Mouse (Mus musculus) forebrain, embryonic 10.5 days (tissue): ENCODE results near the gene Il12rb2. TPM values are rescaled to one million over a fixed set of nuclear protein-coding genes. Genes with fewer than 3 reads are reported as not detected.
A peak's percentile ranks its signal among the peaks of the same experiment; 100 is the strongest.

Source experiments
- DNase-seq: peaks from one replicate; pipeline ENCODE4 v3.0.0-alpha.2; 2017; ENCODE audit warnings: low spot score; ENCODE audit errors: extremely low spot score
- H3K27ac ChIP-seq: fragments of 300-500 bp; sonication (generic); 2 replicates; pipeline ENCODE4 v1.5.1; 2016; ENCODE audit warnings: mild to moderate bottlenecking
- H3K27me3 ChIP-seq: fragments of 300-500 bp; sonication (generic); 2 replicates; pipeline ENCODE4 v1.6.1; 2016; ENCODE audit warnings: mild to moderate bottlenecking; ENCODE audit not compliant: poor library complexity, severe bottlenecking
- H3K36me3 ChIP-seq: fragments of 300-500 bp; sonication (generic); replicated peaks from 2 replicates; pipeline ENCODE4 v1.6.1; 2016; ENCODE audit warnings: mild to moderate bottlenecking, moderate library complexity
- H3K4me1 ChIP-seq: fragments of 300-500 bp; sonication (generic); 2 replicates; pipeline ENCODE4 v1.6.1; 2016
- H3K4me3 ChIP-seq: fragments of 300-500 bp; sonication (generic); 2 replicates; pipeline ENCODE4 v1.5.1; 2016; ENCODE audit warnings: mild to moderate bottlenecking, moderate library complexity
- H3K9me3 ChIP-seq: fragments of 300-500 bp; sonication (generic); 2 replicates; pipeline ENCODE4 v1.6.1; 2016; ENCODE audit warnings: mild to moderate bottlenecking, moderate library complexity
- WGBS: fragments of 180-500 bp; shearing (Covaris S2); methylation state at CpG from one replicate; pipeline ENCODE4 v1.1.7; 2016; 5-methylcytosine and 5-hydroxymethylcytosine counted together
- polyA plus RNA-seq: library from polyadenylated mRNA; unstranded; fragments of >200 nt; fragmentation: Nextera tagmentation; extraction: Ambion mirVana; gene quantifications from 2 replicates; pipeline ENCODE4 v1.2.1, GENCODE M21; 2016

Il12rb2 gene
- 0.07 TPM in 1 of 2 replicates, not detected in the other for polyA plus RNA-seq

DNA sequence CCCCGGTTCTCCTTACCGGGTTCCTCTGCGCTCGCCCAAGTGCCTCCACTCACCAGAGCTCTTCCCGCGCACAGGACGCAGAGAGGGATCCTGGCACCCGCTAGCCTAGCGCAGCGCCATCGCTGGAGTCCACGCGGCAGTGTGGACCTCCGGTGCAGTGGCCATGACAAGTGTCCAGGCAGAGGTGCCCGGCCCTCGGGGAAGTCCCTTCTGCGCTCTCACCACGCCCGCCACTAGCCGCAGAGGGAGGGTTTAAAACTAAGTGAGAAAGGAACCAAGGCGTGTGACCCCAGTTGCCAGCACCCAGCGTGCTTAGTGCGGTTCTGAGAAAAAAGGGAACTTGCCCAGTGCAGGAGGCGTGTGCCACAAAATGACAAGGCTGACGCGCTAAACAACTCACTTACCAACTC is at the start of gene Il12rb2:
Gene Il12rb2 (minus strand): TSS at position 207 of the 410 bp plus-strand sequence.
- Histone ChIP-seq H3K4me3 (peak within 1 kb of the TSS; percentile 53), H3K27me3 (peaks cover 24% of the 10 kb centered on the region), H3K36me3 (no peaks in the 10 kb centered on the region), H3K9me3 (no peaks in the 10 kb centered on the region), H3K4me1 (peaks cover 10% of the 10 kb centered on the region), H3K27ac (no peak within 1 kb of the TSS)
- peak; percentile 15 for DNase-seq
- WGBS, result 2% methylated on average over 26 of the region's 26 CpGs

DNA sequence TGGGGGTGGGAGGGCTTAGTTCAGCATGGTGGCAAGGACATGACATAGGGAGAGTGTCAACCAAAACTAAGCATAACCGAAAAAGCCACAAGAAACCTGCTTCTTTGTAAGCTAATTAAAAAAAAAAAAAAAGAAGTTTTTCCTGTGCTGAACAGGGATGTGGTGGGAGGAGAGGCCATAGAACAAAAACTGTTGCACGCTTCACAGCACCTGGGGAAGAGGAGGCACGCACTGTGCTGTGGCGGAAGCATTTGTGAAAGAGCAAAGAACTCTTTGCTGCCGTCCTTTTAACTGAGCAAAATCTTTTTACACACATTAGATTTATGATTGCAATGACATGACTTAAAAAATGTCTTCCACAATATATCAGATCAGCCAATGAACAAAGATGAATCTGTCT is 45.8 kb upstream of the Il12rb2 start:
- H3K9me3 ChIP-seq, result no peaks in the 10 kb centered on the region
- H3K4me1 ChIP-seq, result no peaks in the 10 kb centered on the region
- H3K36me3 ChIP-seq, result no peaks in the 10 kb centered on the region
- DNase-seq, result no peak
- 73% methylated on average over 5 of the region's 5 CpGs for WGBS
- no peaks in the 10 kb centered on the region for H3K27me3 ChIP-seq
- no peak overlapping the region for H3K4me3 ChIP-seq
- no peak overlapping the region for H3K27ac ChIP-seq

DNA sequence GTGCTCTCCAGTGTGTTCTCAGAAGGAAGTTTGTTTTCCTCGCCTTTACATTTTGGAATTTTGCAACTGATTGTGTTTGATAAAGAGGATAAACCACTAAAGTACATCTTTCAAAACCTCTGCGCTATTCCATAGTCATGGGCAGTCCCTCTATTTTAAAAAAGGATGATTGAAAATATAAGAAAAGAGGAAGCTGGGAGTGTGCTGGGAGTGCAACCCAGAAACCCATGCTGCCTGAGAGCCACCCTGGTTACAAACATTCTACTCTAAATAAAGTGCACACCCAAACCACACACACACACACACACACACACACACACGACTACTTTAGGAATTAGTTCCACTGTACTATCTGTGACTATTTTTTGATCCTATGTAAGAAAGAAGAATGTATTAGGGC is 40.6 kb upstream of the Il12rb2 start:
- H3K4me1 ChIP-seq, result no peaks in the 10 kb centered on the region
- no peaks in the 10 kb centered on the region for H3K27me3 ChIP-seq
- H3K9me3 ChIP-seq, result no peaks in the 10 kb centered on the region
- no peak overlapping the region for H3K27ac ChIP-seq
- no peak overlapping the region for H3K4me3 ChIP-seq
- no peaks in the 10 kb centered on the region for H3K36me3 ChIP-seq
- no peak for DNase-seq
- WGBS, result 88% methylated on average over 3 of the region's 3 CpGs

DNA sequence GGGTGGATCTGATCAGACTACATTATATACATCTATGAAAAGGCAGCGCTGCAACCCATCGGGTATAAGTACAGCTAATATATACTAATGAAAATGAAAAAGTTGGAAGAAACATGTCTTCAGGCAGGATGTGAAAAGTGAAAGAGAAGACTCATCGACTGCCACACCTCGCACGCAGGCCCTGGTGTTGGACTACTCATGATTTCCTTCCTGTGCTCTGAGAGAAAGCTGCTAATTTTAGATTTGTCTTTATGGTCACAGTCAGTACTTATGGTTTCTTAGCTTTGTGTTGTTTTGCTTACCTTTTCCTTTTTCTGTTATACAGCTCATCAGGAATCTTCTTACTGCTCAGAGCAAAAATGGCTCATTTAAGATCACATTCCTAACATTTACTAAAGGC is 39.3 kb upstream of the Il12rb2 start:
- H3K27ac ChIP-seq, result no peak overlapping the region
- DNase-seq, result no peak
- no peaks in the 10 kb centered on the region for H3K36me3 ChIP-seq
- WGBS, result 95% methylated on average over 5 of the region's 5 CpGs
- H3K4me3 ChIP-seq, result no peak overlapping the region
- no peaks in the 10 kb centered on the region for H3K4me1 ChIP-seq
- no peaks in the 10 kb centered on the region for H3K27me3 ChIP-seq
- H3K9me3 ChIP-seq, result no peaks in the 10 kb centered on the region

DNA sequence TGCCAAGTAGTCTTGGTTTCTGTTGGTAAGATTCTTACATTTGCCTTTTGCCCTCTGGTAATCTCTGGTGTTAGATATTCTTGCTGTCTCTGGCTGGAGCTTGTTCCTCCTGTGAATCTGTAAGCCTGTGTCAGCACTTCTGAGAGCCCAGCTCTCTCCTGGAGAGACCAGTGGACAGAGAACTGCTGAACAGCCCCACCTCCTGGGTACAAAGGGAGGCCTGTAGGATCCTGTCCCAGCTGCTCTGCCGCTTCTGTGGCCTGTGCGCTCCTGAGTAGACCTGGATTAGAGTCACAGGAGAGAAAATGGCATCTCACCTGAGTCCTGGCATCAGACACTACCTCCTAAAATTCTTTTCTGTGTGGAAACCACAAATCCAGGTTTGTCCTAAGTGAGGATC is 37.4 kb upstream of the Il12rb2 start:
- Histone ChIP-seq H3K4me1 (no peaks in the 10 kb centered on the region), H3K27me3 (no peaks in the 10 kb centered on the region), H3K36me3 (no peaks in the 10 kb centered on the region), H3K9me3 (no peaks in the 10 kb centered on the region), H3K4me3 (no peak overlapping the region), H3K27ac (no peak overlapping the region)
- no peak for DNase-seq
- WGBS, result 72% methylated on average over 2 of the region's 2 CpGs

DNA sequence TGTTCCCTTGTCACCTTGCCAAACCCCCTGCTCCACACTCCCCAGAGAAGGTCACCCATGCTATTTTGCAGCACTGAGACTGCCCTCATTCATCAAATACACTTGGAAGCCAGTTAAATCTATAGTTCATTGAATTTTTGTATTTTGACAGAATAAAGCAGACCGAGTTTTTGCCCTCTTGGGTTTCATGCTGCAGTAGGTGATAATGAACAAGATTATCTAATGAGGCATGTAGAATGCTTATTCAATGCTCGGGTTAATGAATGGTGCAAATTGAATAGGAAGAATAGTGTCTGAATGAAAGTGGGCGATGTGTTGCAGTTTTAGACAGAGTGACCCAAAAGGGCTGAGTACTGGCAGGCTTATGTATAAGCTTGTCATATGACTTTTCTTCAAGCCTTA is 29.3 kb upstream of the Il12rb2 start:
- no peak for DNase-seq
- H3K27ac ChIP-seq, result no peak overlapping the region
- WGBS, result 39% methylated on average over 3 of the region's 3 CpGs
- H3K4me3 ChIP-seq, result no peak overlapping the region
- H3K36me3 ChIP-seq, result no peaks in the 10 kb centered on the region
- peaks cover 10% of the 10 kb centered on the region; the same call in 1 of the 2 replicates for H3K4me1 ChIP-seq
- H3K27me3 ChIP-seq, result no peaks in the 10 kb centered on the region; the same call in 1 of the 2 replicates
- no peaks in the 10 kb centered on the region; the same call in 1 of the 2 replicates for H3K9me3 ChIP-seq

DNA sequence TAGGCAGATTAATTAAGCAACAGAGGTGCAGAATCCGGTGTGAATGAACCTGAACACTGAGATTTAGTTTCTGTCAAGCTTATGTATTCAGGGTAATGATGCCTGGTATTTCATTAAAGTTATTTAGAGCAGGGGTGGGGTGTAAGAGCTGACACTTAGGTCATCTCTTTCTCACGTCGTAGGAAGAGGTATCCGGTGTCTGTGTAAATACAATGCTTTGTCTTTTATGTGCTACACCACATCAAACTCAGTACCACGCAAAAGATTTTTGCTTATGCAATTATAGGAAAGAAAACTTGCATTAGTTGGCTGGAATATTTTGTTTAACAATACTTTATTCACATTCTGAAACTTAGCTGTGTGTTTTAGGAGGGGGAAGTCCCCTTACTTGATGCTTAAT is 23.6 kb upstream of the Il12rb2 start:
- Histone ChIP-seq H3K27me3 (no peaks in the 10 kb centered on the region), H3K36me3 (no peaks in the 10 kb centered on the region), H3K27ac (no peak overlapping the region), H3K9me3 (no peaks in the 10 kb centered on the region; the same call in 1 of the 2 replicates), H3K4me1 (no peaks in the 10 kb centered on the region), H3K4me3 (no peak overlapping the region)
- DNase-seq, result no peak
- WGBS, result 82% methylated on average over 5 of the region's 5 CpGs

DNA sequence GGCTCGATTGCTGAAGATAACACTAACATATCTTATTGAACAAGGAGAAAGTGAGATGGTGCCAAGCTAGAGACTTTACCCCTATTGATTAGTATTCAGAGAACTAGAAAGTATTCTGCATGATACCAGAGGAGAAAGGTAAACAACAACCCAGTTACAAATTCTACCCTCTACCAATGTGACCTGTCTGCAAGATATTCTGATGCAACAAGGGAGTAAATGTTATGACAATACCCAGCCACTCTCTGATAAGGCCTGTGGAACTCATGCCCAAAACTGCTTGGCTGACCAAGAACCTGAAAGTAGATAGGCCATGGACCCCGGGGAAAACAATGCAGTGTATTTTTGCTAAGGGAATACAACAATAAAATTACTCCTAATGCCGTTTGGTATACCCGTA is 10.2 kb downstream of the Il12rb2 start:
- WGBS, result 90% methylated on average over 4 of the region's 4 CpGs

DNA sequence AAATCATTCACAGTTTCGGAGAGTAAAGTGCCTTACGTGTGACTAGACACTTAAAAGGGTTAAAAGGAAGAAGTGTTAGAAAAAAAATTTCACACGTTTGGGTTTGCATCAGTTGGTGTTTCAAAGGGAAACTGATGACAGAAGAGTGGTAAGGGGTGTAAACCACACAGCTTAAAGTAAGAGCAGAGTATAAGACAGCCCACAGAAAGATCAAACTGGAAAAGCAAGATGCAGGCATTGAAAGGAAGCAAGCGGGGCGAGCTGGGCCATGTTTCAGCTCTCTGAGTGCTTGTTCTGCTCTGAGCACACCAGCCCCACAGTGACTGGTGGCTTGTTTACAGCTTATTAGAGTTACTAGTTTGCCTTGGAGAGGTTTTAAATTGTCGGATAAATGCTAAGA is 27.9 kb downstream of the Il12rb2 start:
- no peak overlapping the region for H3K27ac ChIP-seq
- H3K27me3 ChIP-seq, result no peaks in the 10 kb centered on the region
- WGBS, result 82% methylated on average over 6 of the region's 6 CpGs
- DNase-seq, result no peak
- H3K4me3 ChIP-seq, result no peak overlapping the region
- H3K9me3 ChIP-seq, result no peaks in the 10 kb centered on the region
- no peaks in the 10 kb centered on the region for H3K36me3 ChIP-seq
- no peaks in the 10 kb centered on the region for H3K4me1 ChIP-seq

More for the DNA sequence above, 10.2 kb downstream of the Il12rb2 start:
- no peaks in the 10 kb centered on the region for H3K36me3 ChIP-seq
- H3K27me3 ChIP-seq, result no peaks in the 10 kb centered on the region
- no peaks in the 10 kb centered on the region for H3K4me1 ChIP-seq
- no peaks in the 10 kb centered on the region for H3K9me3 ChIP-seq
- DNase-seq, result no peak
- H3K27ac ChIP-seq, result no peak overlapping the region
- no peak overlapping the region for H3K4me3 ChIP-seq

DNA sequence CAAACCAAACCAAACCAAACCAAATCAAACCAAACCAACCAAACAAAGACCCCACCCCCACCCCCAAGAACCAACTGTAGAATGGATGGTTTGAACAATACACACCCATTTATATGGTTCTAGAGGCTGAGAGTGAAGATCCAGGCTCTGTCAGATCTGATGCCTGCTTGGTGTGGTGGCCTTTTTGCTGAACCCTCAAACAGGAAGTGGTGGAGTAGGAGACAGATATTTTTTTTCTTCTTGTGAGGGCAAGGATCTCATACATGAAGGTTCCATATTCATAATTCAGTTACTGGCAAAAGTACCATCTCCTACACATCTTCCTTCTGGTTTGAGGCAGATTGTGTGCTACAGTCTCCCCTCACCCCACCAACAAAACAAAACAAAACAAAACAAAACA is 36.5 kb downstream of the Il12rb2 start:
- no peaks in the 10 kb centered on the region for H3K27me3 ChIP-seq
- no peak for DNase-seq
- no peaks in the 10 kb centered on the region for H3K36me3 ChIP-seq
- H3K4me3 ChIP-seq, result no peak overlapping the region
- no peaks in the 10 kb centered on the region for H3K4me1 ChIP-seq
- H3K27ac ChIP-seq, result no peak overlapping the region
- no peaks in the 10 kb centered on the region for H3K9me3 ChIP-seq

DNA sequence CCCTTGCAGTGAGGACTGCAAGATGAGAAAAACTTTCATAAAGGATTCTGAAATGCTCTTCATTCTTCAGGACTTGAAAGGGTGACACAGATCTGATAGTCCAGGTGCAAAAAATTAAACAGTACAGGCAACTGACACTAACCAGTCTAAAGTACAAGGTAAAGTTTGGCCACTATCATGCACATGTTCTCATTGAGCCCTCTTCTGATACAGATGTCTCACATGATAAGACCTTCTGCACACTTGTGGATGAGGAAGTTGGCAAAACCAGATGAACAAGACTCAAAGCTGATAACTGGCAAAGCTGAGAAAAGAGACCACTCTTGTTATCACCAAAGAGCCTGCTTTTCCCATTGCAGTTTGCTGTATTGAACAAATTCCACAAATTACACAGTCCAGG is 38.0 kb downstream of the Il12rb2 start:
- no peaks in the 10 kb centered on the region for H3K4me1 ChIP-seq
- no peaks in the 10 kb centered on the region for H3K9me3 ChIP-seq
- H3K4me3 ChIP-seq, result no peak overlapping the region
- H3K27ac ChIP-seq, result no peak overlapping the region
- no peaks in the 10 kb centered on the region for H3K36me3 ChIP-seq
- H3K27me3 ChIP-seq, result no peaks in the 10 kb centered on the region
- DNase-seq, result no peak

DNA sequence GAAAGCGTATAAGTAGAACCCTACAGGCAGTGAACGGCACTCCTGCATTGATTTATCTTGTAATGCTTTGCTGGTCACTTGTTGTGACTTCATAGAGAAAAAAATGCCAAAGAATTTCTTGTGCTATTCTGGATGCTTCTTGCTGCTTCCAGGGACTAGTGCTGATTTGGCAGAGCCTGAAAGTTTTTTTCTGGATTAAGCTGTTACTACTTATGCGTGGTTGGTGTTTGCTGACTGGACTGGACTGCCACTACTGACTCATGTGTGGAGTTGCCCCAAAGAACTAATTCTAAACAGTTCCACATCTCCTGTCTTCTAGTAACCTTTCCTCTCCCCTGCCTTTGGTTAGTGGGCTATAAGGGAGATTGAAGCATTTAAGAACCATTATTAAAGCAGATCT is 52.2 kb downstream of the Il12rb2 start:
- Histone ChIP-seq H3K9me3 (no peaks in the 10 kb centered on the region), H3K27me3 (no peaks in the 10 kb centered on the region), H3K36me3 (no peaks in the 10 kb centered on the region), H3K4me1 (no peaks in the 10 kb centered on the region), H3K27ac (no peak overlapping the region), H3K4me3 (no peak overlapping the region)
- no peak for DNase-seq
- WGBS, result 91% methylated on average over 3 of the region's 3 CpGs

DNA sequence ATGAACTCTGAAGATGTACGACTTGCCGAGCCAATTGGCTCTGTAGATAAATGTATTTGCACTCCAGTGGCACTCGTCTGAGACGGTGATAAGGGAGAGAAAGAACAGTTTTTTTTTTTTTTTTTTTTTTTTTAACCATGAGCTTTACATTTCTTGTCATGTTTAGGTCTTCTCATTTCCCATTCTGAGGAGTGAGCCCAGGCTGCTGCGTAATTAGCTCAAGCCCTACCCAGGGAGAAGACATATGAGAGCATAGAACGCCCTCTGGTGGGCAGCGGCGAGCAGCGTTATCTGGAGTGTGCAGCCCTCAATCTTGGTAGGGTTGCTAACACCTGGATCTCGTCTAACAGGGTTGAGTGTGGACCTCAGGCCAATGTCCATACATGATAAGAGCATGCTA is 57.5 kb downstream of the Il12rb2 start:
- Histone ChIP-seq H3K4me1 (no peaks in the 10 kb centered on the region), H3K36me3 (no peaks in the 10 kb centered on the region), H3K27ac (no peak overlapping the region), H3K27me3 (no peaks in the 10 kb centered on the region), H3K4me3 (no peak overlapping the region), H3K9me3 (no peaks in the 10 kb centered on the region)
- 40% methylated on average over 10 of the region's 10 CpGs for WGBS
- DNase-seq, result peak; percentile 57

DNA sequence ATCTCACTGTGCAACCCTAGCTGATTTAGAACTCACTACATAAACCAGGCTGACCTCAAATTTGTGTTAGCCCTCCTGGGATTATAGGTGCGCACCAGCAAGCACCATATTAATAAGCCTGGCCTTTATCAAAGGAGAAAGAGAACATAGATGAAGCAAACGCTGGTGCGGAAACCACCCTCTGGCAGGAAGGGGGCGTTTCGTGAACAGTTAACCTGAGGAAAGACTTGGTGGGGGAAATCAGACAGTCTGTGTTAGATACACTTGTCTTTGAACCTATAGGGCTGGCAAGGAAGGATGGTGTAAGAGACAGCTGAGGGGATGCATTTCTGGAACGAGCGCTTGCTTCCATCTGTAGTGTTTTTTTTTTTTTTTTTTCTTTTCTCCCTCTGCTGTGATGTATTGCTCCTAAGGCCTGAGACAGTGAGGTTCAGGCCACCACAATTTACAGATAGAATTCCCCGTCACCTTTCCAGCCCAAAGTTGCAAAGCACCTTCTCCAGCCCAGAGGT is 58.1 kb downstream of the Il12rb2 start:
- WGBS, result 91% methylated on average over 8 of the region's 8 CpGs
- H3K4me3 ChIP-seq, result no peak overlapping the region
- H3K27ac ChIP-seq, result no peak overlapping the region
- no peaks in the 10 kb centered on the region for H3K4me1 ChIP-seq
- H3K36me3 ChIP-seq, result no peaks in the 10 kb centered on the region
- no peaks in the 10 kb centered on the region for H3K9me3 ChIP-seq
- no peaks in the 10 kb centered on the region for H3K27me3 ChIP-seq
- no peak for DNase-seq
